Mouse (Mus musculus) midbrain, embryonic 16.5 days (tissue): ENCODE measurements around the gene Tlx2. TPM values are rescaled to one million over a fixed set of nuclear protein-coding genes. Genes with fewer than 3 reads are reported as not detected.

Experiments used
- ATAC-seq: fragments of 200-750 bp; cut with Nextera tagmentation; 2 replicates; pipeline ENCODE4 v1.8.0; 2017; ENCODE audit warnings: moderate TSS enrichment
- H3K27ac ChIP-seq: fragments of 300-500 bp; sonication (generic); 2 replicates; pipeline ENCODE4 v1.5.1; 2014; ENCODE audit warnings: mild to moderate bottlenecking, low read length, mixed read lengths
- H3K27me3 ChIP-seq: fragments of 300-500 bp; sonication (generic); 2 replicates; pipeline ENCODE4 v1.6.1; 2014; ENCODE audit warnings: low read depth, low read length, mixed read lengths; ENCODE audit not compliant: control insufficient read depth, insufficient read depth
- H3K36me3 ChIP-seq: fragments of 300-500 bp; sonication (generic); 2 replicates; pipeline ENCODE4 v1.6.1; 2014; ENCODE audit warnings: mild to moderate bottlenecking, low read length, moderate library complexity, mixed read lengths; ENCODE audit not compliant: control insufficient read depth, insufficient read depth
- H3K4me1 ChIP-seq: fragments of 300-500 bp; sonication (generic); 2 replicates; pipeline ENCODE4 v1.6.1; 2014; ENCODE audit warnings: mild to moderate bottlenecking, low read length, mixed read lengths; ENCODE audit not compliant: control insufficient read depth, insufficient read depth
- H3K4me2 ChIP-seq: fragments of 300-500 bp; sonication (generic); 2 replicates; pipeline ENCODE4 v1.6.1; 2014; ENCODE audit warnings: mild to moderate bottlenecking, low read length, mixed read lengths
- H3K4me3 ChIP-seq: fragments of 300-500 bp; sonication (generic); 2 replicates; pipeline ENCODE4 v1.5.1; 2014; ENCODE audit warnings: low read depth, mild to moderate bottlenecking, low read length, moderate library complexity, mixed read lengths
- H3K9ac ChIP-seq: fragments of 300-500 bp; sonication (generic); 2 replicates; pipeline ENCODE4 v1.6.1; 2014; ENCODE audit warnings: low read depth, low read length, mixed read lengths
- H3K9me3 ChIP-seq: fragments of 300-500 bp; sonication (generic); replicated peaks from 2 replicates; pipeline ENCODE4 v1.6.1; 2014; ENCODE audit warnings: mild to moderate bottlenecking, low read length, mixed read lengths; ENCODE audit not compliant: control insufficient read depth, poor library complexity, severe bottlenecking
- WGBS: fragments of 180-500 bp; shearing (Covaris S2); extraction: QIAGEN DNeasy Blood & Tissue Kit; methylation state at CpG from one replicate; pipeline ENCODE4 v1.1.7; 2014; 5-methylcytosine and 5-hydroxymethylcytosine counted together
- polyA plus RNA-seq: library from polyadenylated mRNA; unstranded; fragments of >200 nt; fragmentation: Nextera tagmentation; extraction: Ambion mirVana; gene quantifications from 2 replicates; pipeline ENCODE4 v1.2.1, GENCODE M21; 2015

Tlx2 gene
- not detected in 2 replicates for polyA plus RNA-seq

- no peak for ATAC-seq
- H3K4me2 ChIP-seq = no peak within 1 kb of the TSS; the same call in 1 of the 2 replicates
- 0% methylated on average over 10 of the region's 10 CpGs for whole genome bisulfite sequencing
Observed at GRCm38 (mm10) chr6:83070247-83070310, at the start of gene Tlx2. Tlx2 (minus strand) TSS chr6:83070293.

GRCm38 (mm10) chr6:83119734-83120051 lies 49.6 kb upstream of the Tlx2 start:
- Histone ChIP-seq H3K4me3 (peak overlapping the region; percentile 70; the same call in 1 of the 2 replicates), H3K27ac (no peak overlapping the region), H3K27me3 (no peaks in the 10 kb centered on the region), H3K4me1 (peaks cover 47% of the 10 kb centered on the region), H3K9me3 (no peaks in the 10 kb centered on the region), H3K4me2 (peak overlapping the region; percentile 84), H3K9ac (peak overlapping the region; percentile 7; the same call in 1 of the 2 replicates), H3K36me3 (peaks cover 15% of the 10 kb centered on the region)
- no peak for ATAC-seq
- 53% methylated on average over 7 of the region's 7 CpGs for WGBS

More at GRCm38 (mm10) chr6:83070247-83070310, at the start of gene Tlx2:
- Histone ChIP-seq H3K9me3 (no peaks in the 10 kb centered on the region), H3K36me3 (no peaks in the 10 kb centered on the region), H3K4me1 (no peaks in the 10 kb centered on the region; the same call in 1 of the 2 replicates), H3K4me3 (peak within 1 kb of the TSS; percentile 22; the same call in 1 of the 2 replicates), H3K9ac (no peak within 1 kb of the TSS), H3K27me3 (peaks cover 82% of the 10 kb centered on the region), H3K27ac (no peak within 1 kb of the TSS)

GRCm38 (mm10) chr6:83118825-83119733 lies 49.0 kb upstream of the Tlx2 start:
- Histone ChIP-seq H3K4me3 (no peak overlapping the region), H3K36me3 (peaks cover 15% of the 10 kb centered on the region), H3K27me3 (no peaks in the 10 kb centered on the region), H3K9ac (peak overlapping the region; percentile 7; the same call in 1 of the 2 replicates), H3K9me3 (no peaks in the 10 kb centered on the region), H3K27ac (no peak overlapping the region), H3K4me2 (peak overlapping the region; percentile 84; the same call in 1 of the 2 replicates), H3K4me1 (peaks cover 45% of the 10 kb centered on the region)
- ATAC-seq = no peak
- whole genome bisulfite sequencing = 84% methylated on average over 14 of the region's 14 CpGs

DNA sequence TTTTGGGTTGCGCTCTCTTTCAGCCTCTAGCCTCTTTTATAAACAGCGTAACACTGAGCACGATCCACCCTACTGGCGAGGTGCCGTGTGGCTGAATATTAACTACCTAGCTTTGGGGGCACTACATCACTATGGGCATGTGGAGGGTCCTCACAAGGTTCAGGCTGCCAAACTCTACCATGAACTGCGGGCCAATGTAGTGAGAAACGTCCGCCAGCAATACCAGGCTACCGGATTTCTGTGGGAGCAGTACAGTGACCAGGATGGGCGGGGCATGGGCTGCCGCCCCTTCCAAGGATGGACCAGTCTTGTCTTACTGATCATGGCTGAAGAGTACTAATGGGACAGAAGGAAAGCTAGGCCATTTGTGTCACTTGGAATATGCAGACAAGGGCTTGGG lies 48.3 kb upstream of the Tlx2 start:
- no peak for ATAC-seq
- Histone ChIP-seq H3K4me3 (no peak overlapping the region), H3K27ac (no peak overlapping the region), H3K27me3 (no peaks in the 10 kb centered on the region), H3K9me3 (no peaks in the 10 kb centered on the region), H3K4me2 (no peak overlapping the region), H3K4me1 (peaks cover 42% of the 10 kb centered on the region), H3K9ac (no peak overlapping the region), H3K36me3 (peaks cover 15% of the 10 kb centered on the region)
- WGBS = 87% methylated on average over 11 of the region's 11 CpGs

- Histone ChIP-seq H3K9me3 (no peaks in the 10 kb centered on the region), H3K4me1 (peaks cover 37% of the 10 kb centered on the region), H3K27ac (no peak overlapping the region), H3K4me2 (no peak overlapping the region), H3K36me3 (peaks cover 15% of the 10 kb centered on the region), H3K27me3 (no peaks in the 10 kb centered on the region), H3K9ac (no peak overlapping the region), H3K4me3 (no peak overlapping the region)
- 93% methylated on average over 13 of the region's 13 CpGs for WGBS
- no peak for ATAC-seq
Observed at GRCm38 (mm10) chr6:83117616-83118015, 47.5 kb upstream of the Tlx2 start.

DNA sequence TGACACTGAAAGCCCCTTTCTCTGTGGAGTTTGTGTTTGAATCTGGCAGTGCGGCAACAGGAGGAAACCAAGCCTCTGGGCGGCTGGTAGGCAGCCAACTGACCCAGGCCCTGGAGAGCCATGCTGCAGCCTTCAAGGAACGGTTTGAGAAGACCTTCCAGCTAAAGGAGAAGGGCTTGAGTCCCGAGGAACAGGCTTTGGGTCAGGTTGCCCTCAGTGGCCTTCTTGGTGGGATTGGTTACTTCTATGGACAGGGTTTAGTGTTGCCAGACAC lies 47.0 kb upstream of the Tlx2 start:
- WGBS = 82% methylated on average over 4 of the region's 4 CpGs
- Histone ChIP-seq H3K9me3 (no peaks in the 10 kb centered on the region), H3K4me2 (no peak overlapping the region), H3K4me1 (peaks cover 31% of the 10 kb centered on the region), H3K4me3 (no peak overlapping the region), H3K27ac (no peak overlapping the region), H3K27me3 (no peaks in the 10 kb centered on the region), H3K9ac (no peak overlapping the region), H3K36me3 (peaks cover 15% of the 10 kb centered on the region)
- no peak for ATAC-seq

DNA sequence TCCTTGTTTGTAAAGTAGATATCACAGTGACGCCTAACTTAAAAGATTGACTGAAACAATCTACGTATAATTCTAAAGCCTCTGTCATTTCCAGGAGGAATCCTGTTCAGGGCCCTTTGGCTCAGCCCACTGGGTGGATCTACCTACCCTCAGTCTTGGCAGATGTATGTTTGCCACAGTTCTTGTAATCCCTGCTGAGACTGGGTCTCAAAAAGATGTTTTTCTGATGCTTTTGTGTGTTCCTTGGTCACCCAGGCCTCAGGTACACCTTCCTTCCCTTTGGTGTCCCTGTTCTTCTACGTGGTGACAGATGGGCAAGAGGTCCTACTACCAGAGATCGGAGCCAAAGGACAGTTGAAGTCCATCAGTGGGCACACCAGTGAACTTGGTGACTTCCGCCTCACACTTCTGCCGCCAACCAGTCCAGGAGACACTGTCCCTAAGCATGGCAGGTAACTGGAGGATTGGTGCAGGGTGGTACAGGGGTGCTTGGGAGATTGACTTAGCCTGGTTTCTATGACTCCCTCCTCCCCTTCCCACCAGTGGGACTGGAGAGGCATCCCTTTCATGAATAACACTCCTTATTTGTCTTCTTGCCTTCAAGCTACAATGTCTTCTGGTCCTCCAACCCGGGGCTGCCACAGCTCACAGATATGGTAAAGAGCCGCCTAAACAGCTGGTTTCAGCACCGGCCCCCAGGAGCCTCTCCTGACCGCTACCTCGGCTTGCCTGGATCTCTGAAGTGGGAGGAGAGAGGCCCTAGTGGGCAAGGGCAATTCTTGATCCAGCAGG lies 46.5 kb upstream of the Tlx2 start:
- Histone ChIP-seq H3K27ac (no peak overlapping the region), H3K4me1 (peaks cover 29% of the 10 kb centered on the region), H3K36me3 (peaks cover 15% of the 10 kb centered on the region), H3K4me3 (peak overlapping the region; percentile 86), H3K9me3 (no peaks in the 10 kb centered on the region), H3K9ac (peak overlapping the region; percentile 93), H3K4me2 (peak overlapping the region; percentile 95), H3K27me3 (no peaks in the 10 kb centered on the region)
- ATAC-seq = no peak
- 77% methylated on average over 11 of the region's 11 CpGs for WGBS

DNA sequence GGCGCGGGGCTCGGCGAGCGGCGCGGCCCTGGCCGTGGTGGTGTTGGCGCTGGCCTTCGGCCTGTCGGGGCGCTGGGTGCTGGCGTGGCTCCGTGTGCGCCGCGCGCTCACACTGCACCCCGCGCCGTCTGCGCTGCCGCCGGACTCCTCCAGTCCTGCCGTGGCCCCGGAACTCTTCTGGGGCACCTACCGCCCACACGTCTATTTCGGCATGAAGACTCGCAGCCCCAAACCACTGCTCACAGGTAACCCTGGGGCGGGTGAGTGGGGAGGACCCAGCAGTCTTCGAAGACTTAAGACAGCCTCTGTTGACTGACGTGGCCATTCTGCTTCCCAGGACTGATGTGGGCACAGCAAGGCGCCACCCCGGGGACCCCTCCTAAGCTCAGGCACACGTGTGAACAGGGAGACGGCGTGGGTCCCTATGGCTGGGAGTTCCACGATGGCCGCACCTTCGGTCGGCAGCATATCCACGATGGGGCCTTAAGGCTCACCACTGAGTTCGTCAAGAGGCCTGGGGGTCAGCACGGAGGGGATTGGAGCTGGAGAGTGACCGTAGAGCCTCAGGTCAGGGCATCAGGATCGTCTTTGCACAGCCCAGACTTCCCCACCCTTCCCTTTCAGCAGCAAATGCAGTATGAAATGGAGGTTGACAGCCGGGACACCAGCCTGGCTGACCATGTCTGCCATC lies 45.7 kb upstream of the Tlx2 start:
- Histone ChIP-seq H3K27me3 (no peaks in the 10 kb centered on the region), H3K4me1 (peaks cover 29% of the 10 kb centered on the region), H3K4me2 (peak overlapping the region; percentile 95), H3K9me3 (no peaks in the 10 kb centered on the region), H3K27ac (peak overlapping the region; percentile 81), H3K4me3 (peak overlapping the region; percentile 86), H3K9ac (peak overlapping the region; percentile 93), H3K36me3 (peaks cover 15% of the 10 kb centered on the region)
- WGBS = 1% methylated on average over 40 of the region's 48 CpGs
- peak; percentile 52 for ATAC-seq
